Mouse (Mus musculus) C2C12 (cell line): Measurements from ENCODE around the gene Slc39a7.

ENCODE experiments used
- CEBPB ChIP-seq: IDR thresholded peaks from one replicate; pipeline ENCODE4 v1.6.1; 2011; ENCODE audit warnings: low read depth, mild to moderate bottlenecking, control low read depth, moderate library complexity
- CTCF ChIP-seq: IDR thresholded peaks from one replicate; pipeline ENCODE4 v1.5.1; 2011; ENCODE audit not compliant: control insufficient read depth, insufficient read depth, insufficient read length
- FOSL1 ChIP-seq: IDR thresholded peaks from one replicate; pipeline ENCODE4 v1.8.0; 2011; ENCODE audit warnings: mild to moderate bottlenecking, low read length; ENCODE audit not compliant: poor library complexity, insufficient read depth, severe bottlenecking
- MAX ChIP-seq: IDR thresholded peaks from one replicate; pipeline ENCODE4 v1.6.1; 2011; ENCODE audit warnings: mild to moderate bottlenecking, control low read depth
- MYOD1 ChIP-seq: IDR thresholded peaks from one replicate; pipeline ENCODE4 v1.6.1; 2011; ENCODE audit warnings: low read depth; ENCODE audit not compliant: control insufficient read depth, insufficient read length
- MYOG ChIP-seq: IDR thresholded peaks from one replicate; pipeline ENCODE4 v1.6.1; 2011; ENCODE audit not compliant: control insufficient read depth, insufficient read length; ENCODE audit errors: extremely low read depth
- USF1 ChIP-seq: IDR thresholded peaks from one replicate; pipeline ENCODE4 v1.6.1; 2011; ENCODE audit warnings: low read depth, mild to moderate bottlenecking, control low read depth, moderate library complexity

DNA sequence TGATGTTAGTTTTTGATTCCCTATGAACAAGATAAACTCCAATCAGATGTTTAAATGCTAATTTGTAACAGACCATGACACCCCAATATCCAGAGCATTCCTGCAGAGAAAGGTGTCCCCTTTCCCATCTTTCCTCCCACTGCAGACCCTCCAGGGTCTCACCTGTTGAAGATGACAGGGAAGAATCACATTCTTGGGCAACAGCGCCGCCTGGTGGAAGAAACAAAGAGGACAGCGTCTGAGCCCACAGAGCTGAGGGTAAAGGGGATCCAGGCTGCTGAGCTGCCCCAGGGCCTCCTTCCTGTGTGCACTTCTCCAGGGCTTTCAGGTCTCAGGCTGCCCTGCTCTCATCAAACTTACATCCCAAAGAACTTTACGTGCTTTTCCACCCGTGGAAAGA is 28.1 kb downstream of the Slc39a7 start:
- TF ChIP-seq MYOG (no peak), CTCF (no peak), MAX (no peak), MYOD1 (no peak), USF1 (no peak), CEBPB (no peak), FOSL1 (no peak)
